Mouse (Mus musculus) adrenal gland, postnatal 10 days (tissue): ENCODE measurements around the gene AW549877. TPM values are rescaled to one million over a fixed set of nuclear protein-coding genes. Genes with fewer than 3 reads are reported as not detected.

Experiments used
- DNase-seq: peaks from one replicate; pipeline ENCODE4 v3.0.0; 2021; ENCODE audit warnings: mixed read lengths
- total RNA-seq, 2 experiments: library from RNA; stranded (reverse); gene quantifications; 2 replicates each; pipeline ENCODE4 v1.2.3; 2021

Gene AW549877
- total RNA-seq, 2 experiments from 2014 or later: 42.2 to 56.5 TPM

GRCm38 (mm10) chr15:3984876-3985275 is 10.7 kb downstream of the AW549877 start:
- peak; percentile 37 for DNase-seq

DNA sequence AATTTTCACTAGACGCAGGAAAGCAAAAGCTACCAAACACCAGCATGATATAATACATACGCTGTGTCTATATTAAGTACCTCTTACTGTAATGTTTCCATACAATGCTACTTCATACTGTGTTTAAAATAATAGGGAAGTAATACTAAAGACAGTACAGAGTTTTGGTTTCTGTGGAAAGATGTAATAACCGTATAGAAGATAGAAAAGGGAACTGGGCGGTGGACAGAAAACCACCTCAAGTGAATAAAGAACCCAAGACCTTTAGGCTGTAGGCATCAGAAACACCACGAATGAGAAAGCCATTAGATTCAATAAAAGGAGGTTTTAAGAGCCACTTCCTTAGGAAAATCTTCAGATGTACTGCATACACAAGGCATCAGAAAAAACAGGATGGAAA is 12.8 kb downstream of the AW549877 start:
- no peak for DNase-seq

DNA sequence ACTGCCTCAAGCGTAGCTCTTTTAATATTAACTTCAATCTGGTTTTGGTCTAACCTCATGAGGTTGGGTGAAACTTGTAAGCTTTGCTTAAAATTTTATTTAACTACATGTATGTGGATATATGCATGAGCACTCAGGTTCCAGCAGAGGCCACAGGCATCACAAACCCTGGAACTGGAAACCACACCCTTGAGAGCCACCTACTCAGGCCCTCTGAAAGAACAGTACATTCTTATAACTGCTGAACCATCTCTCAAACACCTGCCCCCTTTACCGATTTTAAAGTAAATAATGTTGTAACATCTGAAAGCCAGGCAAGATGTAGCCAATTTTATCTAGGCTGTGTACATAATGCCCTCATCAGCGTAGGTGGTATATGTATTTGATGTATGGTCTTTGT is 15.7 kb downstream of the AW549877 start:
- DNase-seq: no peak

DNA sequence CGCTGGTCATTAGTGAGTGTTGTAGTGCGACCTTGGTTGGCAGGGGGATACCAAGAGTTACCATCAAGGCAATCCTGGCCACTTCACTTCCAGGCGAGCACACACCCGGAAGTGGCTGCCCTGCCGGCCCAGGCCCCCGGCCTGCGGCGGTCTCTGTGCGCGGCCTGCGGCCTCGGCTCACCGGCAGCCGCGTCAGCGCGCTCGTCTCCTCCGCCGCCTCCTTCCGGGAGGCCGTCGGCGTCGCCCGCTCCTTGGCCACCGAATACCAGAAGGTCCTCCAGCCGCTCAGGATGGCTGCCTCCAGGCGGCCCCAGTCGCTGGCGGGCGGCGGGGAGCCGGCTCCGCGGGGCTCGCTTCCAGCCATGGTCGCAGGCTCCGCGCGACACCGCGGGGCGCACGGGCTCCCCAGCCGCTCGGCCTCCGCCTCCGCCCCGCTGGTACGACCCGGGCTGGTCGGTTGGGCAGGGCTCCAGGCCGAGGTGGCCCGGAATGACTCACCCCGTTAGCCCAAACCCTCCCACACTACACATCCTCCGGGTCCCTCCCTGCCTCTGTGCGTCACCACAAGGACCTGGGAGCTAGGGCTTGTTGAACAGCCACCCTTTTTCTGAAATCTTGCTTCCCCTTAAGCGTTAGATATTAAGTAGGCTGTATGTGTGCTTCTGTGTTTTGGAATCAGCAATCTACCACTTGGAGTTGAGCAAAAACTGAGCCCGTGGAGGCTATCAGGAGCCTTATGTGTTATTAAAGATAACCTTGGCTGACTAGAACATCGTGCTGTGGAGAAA is 16.3 kb downstream of the AW549877 start, which contains the start of gene Fbxo4:
TSS of gene Fbxo4 (minus strand) at position 513 of the 788 bp plus-strand sequence.
- peak; percentile 93 for DNase-seq

GRCm38 (mm10) chr15:3978279-3978678 is 17.3 kb downstream of the AW549877 start:
- DNase-seq: no peak

- no peak for DNase-seq
Observed at GRCm38 (mm10) chr15:3973300-3973699, 22.2 kb downstream of the AW549877 start.

DNA sequence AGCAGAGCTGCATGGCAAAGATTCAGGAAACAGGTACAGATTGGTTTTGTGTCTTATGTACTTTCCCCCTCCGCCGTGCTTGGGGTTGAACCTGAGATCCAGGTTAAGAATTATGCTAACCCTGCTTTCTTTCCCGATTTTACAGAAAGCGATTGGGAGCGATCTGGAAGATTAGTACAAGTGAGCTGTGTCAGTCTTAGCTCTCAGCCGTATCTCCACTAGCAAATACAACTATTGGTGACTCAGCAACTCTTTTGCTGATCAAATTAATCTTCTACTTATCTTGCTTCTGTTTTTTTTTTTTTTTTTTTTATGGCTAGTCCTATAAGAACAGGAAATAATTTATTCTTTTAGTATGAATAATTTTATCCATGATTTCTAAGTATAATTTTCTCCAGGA is 25.4 kb downstream of the AW549877 start:
- no peak for DNase-seq

GRCm38 (mm10) chr15:3969743-3970142 is 25.8 kb downstream of the AW549877 start:
- no peak for DNase-seq

GRCm38 (mm10) chr15:3962251-3962650 is 33.3 kb downstream of the AW549877 start:
- peak; percentile 25 for DNase-seq

- no peak for DNase-seq
Observed at GRCm38 (mm10) chr15:3960094-3960493, 35.5 kb downstream of the AW549877 start.

GRCm38 (mm10) chr15:3957982-3958381 is 37.6 kb downstream of the AW549877 start:
- peak; percentile 69 for DNase-seq

DNA sequence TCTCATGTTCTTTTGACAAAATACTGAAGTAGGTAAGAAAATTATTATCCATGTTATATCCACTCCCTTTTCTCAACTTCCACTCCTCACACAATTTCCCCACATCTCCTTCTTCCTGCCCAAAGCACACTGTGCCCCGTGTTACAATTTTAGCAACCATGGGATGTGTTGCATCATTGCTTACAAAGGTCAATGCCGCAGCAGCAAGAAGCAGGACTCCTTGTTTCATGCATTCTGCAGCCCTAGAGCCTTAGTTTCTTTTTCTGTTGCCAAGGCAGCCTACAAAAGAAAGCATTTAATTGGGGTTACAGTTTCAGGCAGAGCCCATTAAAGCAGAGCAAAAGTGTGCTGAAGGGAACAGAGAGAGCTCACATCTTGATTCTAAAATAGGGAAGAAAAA is 40.6 kb downstream of the AW549877 start:
- DNase-seq: peak; percentile 53

GRCm38 (mm10) chr15:3938132-3938531 is 57.4 kb downstream of the AW549877 start:
- DNase-seq: no peak

DNA sequence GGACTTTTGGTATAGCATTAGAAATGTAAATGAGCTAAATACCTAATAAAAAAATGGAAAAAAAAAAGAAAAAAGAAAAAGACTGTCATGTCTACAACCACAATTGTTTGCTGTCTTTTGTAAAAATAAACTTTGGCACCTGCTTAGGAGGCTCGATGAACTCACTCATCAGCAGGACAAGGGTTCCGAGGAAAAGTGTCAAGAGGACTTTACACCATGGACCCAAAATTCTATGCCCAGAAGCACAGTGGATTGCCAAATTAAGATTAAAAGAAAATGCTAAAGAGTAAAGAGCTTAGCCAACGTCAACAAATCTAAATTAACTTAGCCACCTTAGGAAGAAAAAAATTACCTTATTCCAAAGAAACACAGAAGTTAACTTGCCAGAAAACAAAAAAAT is 59.5 kb downstream of the AW549877 start:
- DNase-seq: no peak

DNA sequence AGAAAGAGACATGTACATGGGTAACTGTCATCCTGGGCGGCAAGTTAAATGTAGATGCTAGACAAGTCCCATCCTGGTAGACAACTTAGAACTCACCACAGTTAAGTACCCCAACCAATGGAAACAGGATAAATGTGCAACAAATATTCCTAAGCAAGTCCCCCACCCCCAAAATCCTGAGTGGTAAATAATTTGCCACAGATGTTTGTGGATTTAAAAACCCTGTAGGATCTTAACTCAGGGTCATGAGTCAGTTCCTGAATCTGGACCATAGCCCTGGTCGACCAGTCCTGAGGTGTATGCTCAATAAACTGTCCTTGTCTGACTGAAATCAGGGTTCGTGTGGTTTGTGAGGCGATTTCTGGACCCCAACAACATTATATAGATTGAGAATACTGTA is 62.1 kb downstream of the AW549877 start:
- no peak for DNase-seq

Other genes with a start within 250 kb of the AW549877 start
- 10 to 100 TPM; 15.3 to 20.9 TPM for gene Fbxo4, start 16.2 kb downstream of the AW549877 start, total RNA-seq
- gene Oxct1, start 30.6 kb upstream of the AW549877 start, total RNA-seq: 100 to 1,000 TPM; 130 to 134 TPM